Mouse (Mus musculus): ENCODE data around the gene Tmem51.

Gene Tmem51

GRCm38 (mm10) chr4:142080901-142081630 is 3.0 kb downstream of the Tmem51 start:
- DNase-seq, result peak; percentile 68

- no peak for DNase-seq
Measured at GRCm38 (mm10) chr4:142080487-142080767, 3.7 kb downstream of the Tmem51 start.

- DNase-seq, result no peak
Measured at GRCm38 (mm10) chr4:142079629-142080486, 4.2 kb downstream of the Tmem51 start.

- no peak for DNase-seq
Measured at GRCm38 (mm10) chr4:142077572-142078271, 6.4 kb downstream of the Tmem51 start.

GRCm38 (mm10) chr4:142076883-142077282 is 7.2 kb downstream of the Tmem51 start:
- no peak for DNase-seq

GRCm38 (mm10) chr4:142075931-142076330 is 8.2 kb downstream of the Tmem51 start:
- DNase-seq, result no peak

GRCm38 (mm10) chr4:142074060-142074732 is 9.9 kb downstream of the Tmem51 start:
- DNase-seq, result no peak

GRCm38 (mm10) chr4:142071243-142071991 is 12.7 kb downstream of the Tmem51 start:
- DNase-seq, result no peak

GRCm38 (mm10) chr4:142070840-142071239 is 13.3 kb downstream of the Tmem51 start:
- DNase-seq, result no peak

- no peak for DNase-seq
Measured at GRCm38 (mm10) chr4:142068899-142069812, 14.9 kb downstream of the Tmem51 start.

GRCm38 (mm10) chr4:142066576-142066975 is 17.5 kb downstream of the Tmem51 start:
- DNase-seq, result no peak

- no peak for DNase-seq
Measured at GRCm38 (mm10) chr4:142065835-142066234, 18.3 kb downstream of the Tmem51 start.

GRCm38 (mm10) chr4:142065270-142065669 is 18.8 kb downstream of the Tmem51 start:
- DNase-seq, result no peak

GRCm38 (mm10) chr4:142064582-142065228 is 19.4 kb downstream of the Tmem51 start:
- DNase-seq, result no peak

- DNase-seq, result no peak
Measured at GRCm38 (mm10) chr4:142063057-142063534, 21.0 kb downstream of the Tmem51 start.

- no peak for DNase-seq
Measured at GRCm38 (mm10) chr4:142061485-142062240, 22.4 kb downstream of the Tmem51 start.

GRCm38 (mm10) chr4:142060455-142061378 is 23.4 kb downstream of the Tmem51 start:
- DNase-seq, result no peak

- no peak for DNase-seq
Measured at GRCm38 (mm10) chr4:142059841-142060193, 24.3 kb downstream of the Tmem51 start.
